Mouse (Mus musculus) midbrain, embryonic 10.5 days (tissue): ENCODE measurements around the gene Gm30191. TPM values are rescaled to one million over a fixed set of nuclear protein-coding genes. Genes with fewer than 3 reads are reported as not detected.

Experiments
- DNase-seq: peaks from one replicate; pipeline ENCODE4 v3.0.0-alpha.2; 2017; ENCODE audit warnings: low spot score
- H3K27ac ChIP-seq: fragments of 300-500 bp; sonication (generic); replicated peaks from 2 replicates; pipeline ENCODE4 v1.5.1; 2016; ENCODE audit warnings: mild to moderate bottlenecking
- H3K27me3 ChIP-seq: fragments of 300-500 bp; sonication (generic); 2 replicates; pipeline ENCODE4 v1.6.1; 2016; ENCODE audit warnings: low read depth, mild to moderate bottlenecking; ENCODE audit not compliant: poor library complexity, severe bottlenecking
- H3K36me3 ChIP-seq: fragments of 300-500 bp; sonication (generic); 2 replicates; pipeline ENCODE4 v1.6.1; 2016; ENCODE audit warnings: mild to moderate bottlenecking, moderate library complexity
- H3K4me1 ChIP-seq: fragments of 300-500 bp; sonication (generic); 2 replicates; pipeline ENCODE4 v1.6.1; 2016
- H3K4me3 ChIP-seq: fragments of 300-500 bp; sonication (generic); 2 replicates; pipeline ENCODE4 v1.5.1; 2016; ENCODE audit warnings: mild to moderate bottlenecking, moderate library complexity
- H3K9me3 ChIP-seq: fragments of 300-500 bp; sonication (generic); replicated peaks from 2 replicates; pipeline ENCODE4 v1.6.1; 2016; ENCODE audit warnings: mild to moderate bottlenecking
- WGBS: fragments of 180-500 bp; shearing (Covaris S2); methylation state at CpG from one replicate; pipeline ENCODE4 v1.1.7; 2016; 5-methylcytosine and 5-hydroxymethylcytosine counted together
- polyA plus RNA-seq: library from polyadenylated mRNA; unstranded; fragments of >200 nt; fragmentation: Nextera tagmentation; extraction: Ambion mirVana; gene quantifications from 2 replicates; pipeline ENCODE4 v1.2.1, GENCODE M21; 2016

Gm30191 gene
- polyA plus RNA-seq, 1 experiment from 2014 or later, result 0.20 TPM

DNA sequence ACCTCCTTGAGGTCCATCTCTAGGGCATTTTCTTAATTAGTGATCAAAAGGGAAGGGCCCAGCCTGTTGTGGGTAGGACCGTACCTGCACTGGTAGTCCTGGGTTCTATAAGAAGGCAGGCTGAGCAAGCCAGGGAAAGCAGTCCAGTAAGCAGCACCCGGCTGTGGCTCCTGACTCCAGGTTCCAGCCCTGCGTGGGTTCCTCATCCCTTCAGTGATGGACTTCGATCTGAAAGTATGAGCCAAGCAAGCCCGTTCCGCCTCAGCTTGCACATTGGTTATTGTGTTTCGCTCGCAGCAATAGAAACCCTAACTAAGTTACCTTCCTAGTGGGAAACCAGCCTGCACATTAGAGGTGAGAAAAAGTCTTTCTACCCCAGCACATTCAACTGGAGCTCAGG, 50.6 kb downstream of the Gm30191 start:
- Histone ChIP-seq H3K27ac (no peak overlapping the region), H3K4me1 (no peaks in the 10 kb centered on the region), H3K27me3 (peaks cover 9% of the 10 kb centered on the region; the same call in 1 of the 2 replicates), H3K9me3 (0 out of 2 replicates have a peak, but pooled peaks cover 4% of the 10 kb centered on the region), H3K36me3 (no peaks in the 10 kb centered on the region), H3K4me3 (no peak overlapping the region)
- 96% methylated on average over 8 of the region's 8 CpGs for WGBS
- no peak for DNase-seq

DNA sequence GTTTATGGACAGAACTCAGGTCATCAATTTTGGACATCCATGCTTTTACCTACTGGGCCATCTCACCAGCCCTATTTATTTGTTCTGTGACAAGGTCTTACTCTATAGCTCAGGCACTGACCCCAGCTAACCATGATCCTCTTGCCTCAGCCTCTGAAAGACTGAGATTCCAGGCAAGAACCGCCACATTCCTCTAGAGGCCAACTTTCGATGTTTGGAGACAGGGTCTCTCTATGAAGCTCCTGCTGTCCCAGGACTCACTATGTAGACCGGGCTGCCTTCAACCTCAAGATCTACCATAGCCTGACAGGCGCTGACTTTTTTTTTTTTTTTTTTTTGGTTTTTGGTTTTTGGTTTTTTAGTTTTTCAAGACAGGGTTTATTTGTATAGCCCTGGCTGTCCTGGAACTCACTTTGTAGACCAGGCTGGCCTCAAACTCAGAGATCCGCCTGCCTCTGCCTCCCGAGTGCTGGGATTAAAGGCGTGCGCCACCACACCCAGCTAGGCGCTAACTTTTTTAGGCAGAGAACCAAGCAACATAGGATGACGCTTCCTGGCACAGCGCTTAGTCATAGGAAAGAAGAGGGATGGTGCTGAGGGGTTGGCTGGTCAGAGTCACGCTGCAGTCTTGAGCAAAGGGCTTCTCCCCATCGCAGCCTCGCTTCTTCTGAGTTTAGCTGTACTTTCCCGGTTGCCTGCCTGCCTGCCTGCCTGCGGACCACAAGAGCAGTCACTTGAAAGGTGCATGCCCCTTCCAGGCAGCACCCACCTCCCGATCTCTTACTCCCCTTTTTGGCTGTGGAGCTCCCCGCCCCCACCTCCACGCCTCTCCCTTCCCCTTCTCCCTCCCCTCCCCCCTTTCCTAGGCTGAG, 52.1 kb downstream of the Gm30191 start:
- WGBS, result 79% methylated on average over 19 of the region's 19 CpGs
- no peaks in the 10 kb centered on the region; the same call in 1 of the 2 replicates for H3K27me3 ChIP-seq
- H3K36me3 ChIP-seq, result no peaks in the 10 kb centered on the region
- no peak overlapping the region for H3K4me3 ChIP-seq
- no peak overlapping the region for H3K27ac ChIP-seq
- 0 out of 2 replicates have a peak, but pooled peaks cover 4% of the 10 kb centered on the region for H3K9me3 ChIP-seq
- DNase-seq, result no peak
- H3K4me1 ChIP-seq, result no peaks in the 10 kb centered on the region

GRCm38 (mm10) chr4:134299498-134299810, 52.7 kb downstream of the Gm30191 start:
- WGBS, result 77% methylated on average over 4 of the region's 4 CpGs
- Histone ChIP-seq H3K9me3 (0 out of 2 replicates have a peak, but pooled peaks cover 4% of the 10 kb centered on the region), H3K4me3 (no peak overlapping the region), H3K4me1 (no peaks in the 10 kb centered on the region), H3K27me3 (no peaks in the 10 kb centered on the region; the same call in 1 of the 2 replicates), H3K36me3 (no peaks in the 10 kb centered on the region), H3K27ac (no peak overlapping the region)
- no peak for DNase-seq

Other genes starting within 250 kb of the Gm30191 start
- gene Dhdds, start 246.0 kb upstream of the Gm30191 start, polyA plus RNA-seq, result 38.8 and 41.4 TPM in 2 replicates
- 16.9 and 29.2 TPM in 2 replicates for gene Lin28a, start 228.1 kb upstream of the Gm30191 start, polyA plus RNA-seq
- gene Zfp683, start 193.1 kb upstream of the Gm30191 start, polyA plus RNA-seq, result not detected in 2 replicates
- gene Crybg2, start 186.1 kb upstream of the Gm30191 start, polyA plus RNA-seq, result 2.0 TPM in 2 replicates
- 5.1 TPM in 2 replicates for gene Cd52, start 151.9 kb upstream of the Gm30191 start, polyA plus RNA-seq
- gene Ubxn11, start 144.4 kb upstream of the Gm30191 start, polyA plus RNA-seq, result 4.8 and 6.5 TPM in 2 replicates
- gene Sh3bgrl3, start 118.1 kb upstream of the Gm30191 start, polyA plus RNA-seq, result 302 and 324 TPM in 2 replicates
- 33.7 and 35.9 TPM in 2 replicates for gene Cep85, start 59.8 kb upstream of the Gm30191 start, polyA plus RNA-seq
- gene Gm7534, start 43.9 kb upstream of the Gm30191 start, polyA plus RNA-seq, result not detected in 2 replicates
- not detected in 2 replicates for gene Catsper4, start 19.6 kb upstream of the Gm30191 start, polyA plus RNA-seq
- 0.22 and 0.35 TPM in 2 replicates for gene Cnksr1, start 8.5 kb upstream of the Gm30191 start, polyA plus RNA-seq
- gene E130218I03Rik, start 3.3 kb upstream of the Gm30191 start, polyA plus RNA-seq, result 0.25 and 1.0 TPM in 2 replicates
- gene Zfp593, start 1.3 kb upstream of the Gm30191 start, polyA plus RNA-seq, result 19.4 and 22.9 TPM in 2 replicates
- gene Grrp1, start 7.2 kb downstream of the Gm30191 start, polyA plus RNA-seq, result 5.7 and 9.5 TPM in 2 replicates
- 21.6 and 23.8 TPM in 2 replicates for gene Pdik1l, start 41.0 kb downstream of the Gm30191 start, polyA plus RNA-seq
- 0.36 and 0.87 TPM in 2 replicates for gene Trim63, start 68.2 kb downstream of the Gm30191 start, polyA plus RNA-seq
- 0.10 TPM in 1 of 2 replicates, not detected in the other for gene Slc30a2, start 96.2 kb downstream of the Gm30191 start, polyA plus RNA-seq
- gene Extl1, start 136.9 kb downstream of the Gm30191 start, polyA plus RNA-seq, result 0.23 and 0.39 TPM in 2 replicates
- 7.2 and 8.9 TPM in 2 replicates for gene Pafah2, start 149.4 kb downstream of the Gm30191 start, polyA plus RNA-seq
- 2,607 and 3,209 TPM in 2 replicates for gene Stmn1, start 221.4 kb downstream of the Gm30191 start, polyA plus RNA-seq
- gene Paqr7, start 249.8 kb downstream of the Gm30191 start, polyA plus RNA-seq, result 3.5 and 3.6 TPM in 2 replicates